Mouse (Mus musculus): ENCODE measurements around the gene Macrod1.
A peak's percentile ranks its signal among the peaks of the same experiment; 100 is the strongest.

Gene Macrod1

GRCm38 (mm10) chr19:7200427-7200826 is 143.8 kb downstream of the Macrod1 start:
- no peak for DNase-seq (ENCODE audit: low spot score)

- no peak for DNase-seq (ENCODE audit: low spot score)
Observed at GRCm38 (mm10) chr19:7204898-7205297, 148.3 kb downstream of the Macrod1 start.

- no peak for DNase-seq (ENCODE audit: low spot score)
Observed at GRCm38 (mm10) chr19:7205326-7205725, 148.7 kb downstream of the Macrod1 start.

GRCm38 (mm10) chr19:7205753-7206736 is 149.4 kb downstream of the Macrod1 start, which contains the start of gene Otub1:
Gene Otub1, minus strand, starts transcription at chr19:7206316.
- DNase-seq (ENCODE audit: low spot score): peak; percentile 91

- no peak for DNase-seq (ENCODE audit: low spot score)
Observed at GRCm38 (mm10) chr19:7209907-7210646, 153.5 kb downstream of the Macrod1 start.

GRCm38 (mm10) chr19:7212216-7212615 is 155.6 kb downstream of the Macrod1 start:
- DNase-seq (ENCODE audit: low spot score): no peak

- no peak for DNase-seq (ENCODE audit: low spot score)
Observed at GRCm38 (mm10) chr19:7213010-7213409, 156.4 kb downstream of the Macrod1 start.

- no peak for DNase-seq (ENCODE audit: low spot score)
Observed at GRCm38 (mm10) chr19:7214484-7214883, 157.9 kb downstream of the Macrod1 start.

- peak; percentile 85 for DNase-seq (ENCODE audit: low spot score)
Observed at GRCm38 (mm10) chr19:7217162-7217925, 160.7 kb downstream of the Macrod1 start, which contains the start of gene Cox8a. Gene Cox8a, minus strand, starts transcription at chr19:7217616.

- DNase-seq (ENCODE audit: low spot score): no peak
Observed at GRCm38 (mm10) chr19:7217926-7218267, 161.3 kb downstream of the Macrod1 start.

GRCm38 (mm10) chr19:7218753-7219152 is 162.1 kb downstream of the Macrod1 start:
- DNase-seq (ENCODE audit: low spot score): no peak

GRCm38 (mm10) chr19:7222196-7222595 is 165.6 kb downstream of the Macrod1 start:
- no peak for DNase-seq (ENCODE audit: low spot score)

GRCm38 (mm10) chr19:7223488-7223887 is 166.9 kb downstream of the Macrod1 start:
- DNase-seq (ENCODE audit: low spot score): no peak

- DNase-seq (ENCODE audit: low spot score): no peak
Observed at GRCm38 (mm10) chr19:7224253-7224652, 167.6 kb downstream of the Macrod1 start.

GRCm38 (mm10) chr19:7225096-7225690 is 168.6 kb downstream of the Macrod1 start:
- no peak for DNase-seq (ENCODE audit: low spot score)

- no peak for DNase-seq (ENCODE audit: low spot score)
Observed at GRCm38 (mm10) chr19:7226511-7226914, 169.9 kb downstream of the Macrod1 start.

GRCm38 (mm10) chr19:7234537-7235221 is 178.1 kb downstream of the Macrod1 start:
- DNase-seq (ENCODE audit: low spot score): peak; percentile 63

GRCm38 (mm10) chr19:7235461-7235860 is 178.9 kb downstream of the Macrod1 start:
- DNase-seq (ENCODE audit: low spot score): no peak

GRCm38 (mm10) chr19:7236011-7236410 is 179.4 kb downstream of the Macrod1 start:
- DNase-seq (ENCODE audit: low spot score): no peak

GRCm38 (mm10) chr19:7236742-7237141 is 180.1 kb downstream of the Macrod1 start:
- no peak for DNase-seq (ENCODE audit: low spot score)

- no peak for DNase-seq (ENCODE audit: low spot score)
Observed at GRCm38 (mm10) chr19:7239574-7239973, 183.0 kb downstream of the Macrod1 start.
